Mouse (Mus musculus) sigmoid colon, adult 10 weeks (tissue): ENCODE data around the gene Cep72. TPM values are rescaled to one million over a fixed set of nuclear protein-coding genes. Genes with fewer than 3 reads are reported as not detected.

Experiments
- polyA plus RNA-seq: library from polyadenylated mRNA; stranded (reverse); fragments of 350-450 nt; fragmentation: Illumina TruSeq; extraction: RNeasy Lipid Tissue Mini Kit (QIAGEN cat#74804); gene quantifications from one replicate; pipeline ENCODE4 v1.2.3, GENCODE M21; 2014; ENCODE audit warnings: low read depth, low replicate concordance

The Cep72 gene
- polyA plus RNA-seq: 5.3 TPM

GRCm38 (mm10) chr13:74061613-74062377, at the start of gene Cep72:
TSS of gene Cep72 (minus strand) at chr13:74062299.

GRCm38 (mm10) chr13:74008948-74009718, 53.0 kb downstream of the Cep72 start, which contains the start of gene Tppp:
TSS of gene Tppp (plus strand) at chr13:74009407.

Other genes starting within 250 kb of the Cep72 start
- gene Nkd2, start 214.7 kb downstream of the Cep72 start, polyA plus RNA-seq: 3.6 TPM
- gene Trip13, start 124.5 kb downstream of the Cep72 start, polyA plus RNA-seq: 10.9 TPM
- 47.1 TPM for gene Brd9, start 124.5 kb downstream of the Cep72 start, polyA plus RNA-seq
- not detected for gene Zdhhc11, start 98.4 kb downstream of the Cep72 start, polyA plus RNA-seq
- gene Tppp, start 52.9 kb downstream of the Cep72 start, polyA plus RNA-seq: 90.2 TPM
- gene Slc9a3, start 59.2 kb upstream of the Cep72 start, polyA plus RNA-seq: 53.0 TPM
- gene Exoc3, start 146.4 kb upstream of the Cep72 start, polyA plus RNA-seq: 36.0 TPM
- 2.6 TPM for gene Ahrr, start 230.0 kb upstream of the Cep72 start, polyA plus RNA-seq